Mouse (Mus musculus) heart, postnatal 4 days (tissue): Measurements from ENCODE around the gene Zfp27. TPM values are rescaled to one million over a fixed set of nuclear protein-coding genes. Genes with fewer than 3 reads are reported as not detected.
"Not testable (repeated sequence)": the region's sequence is repeated elsewhere in the genome, so short reads cannot be mapped to it uniquely, and the experiment has no call there.

Experiments used
- DNase-seq: peaks from one replicate; pipeline ENCODE4 v3.0.0; 2021
- microRNA-seq, 2 experiments: library from miRNA; unstranded; fragments of <30 nt; microRNA quantifications; one replicate each; pipeline ENCODE4 v1.2.0; 2021 to 2022
- total RNA-seq, 2 experiments: library from RNA; stranded (reverse); gene quantifications; 2 replicates each; pipeline ENCODE4 v1.2.3; 2021

Gene Zfp27
- total RNA-seq, 2 experiments from 2014 or later, result 11.9 to 13.2 TPM

GRCm38 (mm10) chr7:29880916-29881315 lies 25.5 kb downstream of the Zfp27 start:
- DNase-seq, result no peak

DNA sequence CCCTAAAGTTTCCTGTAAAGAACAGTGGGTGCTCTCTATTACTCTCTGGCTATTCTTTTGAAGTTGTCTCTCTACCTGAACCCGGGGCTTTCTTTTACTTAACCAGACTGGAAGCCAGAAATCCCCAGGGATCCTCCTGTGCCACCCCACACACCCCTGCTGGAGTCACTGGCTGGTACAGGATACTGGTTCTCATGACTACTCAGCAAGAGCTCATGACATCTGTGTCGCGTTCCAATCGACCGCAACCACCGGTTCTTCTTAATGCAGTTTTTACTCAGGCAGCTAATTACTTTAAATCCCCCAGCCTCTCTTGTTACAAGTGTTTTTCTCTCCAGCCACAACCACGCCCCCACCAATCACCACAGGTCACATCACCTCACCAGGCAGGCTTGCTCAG lies 26.3 kb downstream of the Zfp27 start:
- no peak for DNase-seq

GRCm38 (mm10) chr7:29877561-29877960 lies 28.8 kb downstream of the Zfp27 start:
- not testable (repeated sequence) for DNase-seq

DNA sequence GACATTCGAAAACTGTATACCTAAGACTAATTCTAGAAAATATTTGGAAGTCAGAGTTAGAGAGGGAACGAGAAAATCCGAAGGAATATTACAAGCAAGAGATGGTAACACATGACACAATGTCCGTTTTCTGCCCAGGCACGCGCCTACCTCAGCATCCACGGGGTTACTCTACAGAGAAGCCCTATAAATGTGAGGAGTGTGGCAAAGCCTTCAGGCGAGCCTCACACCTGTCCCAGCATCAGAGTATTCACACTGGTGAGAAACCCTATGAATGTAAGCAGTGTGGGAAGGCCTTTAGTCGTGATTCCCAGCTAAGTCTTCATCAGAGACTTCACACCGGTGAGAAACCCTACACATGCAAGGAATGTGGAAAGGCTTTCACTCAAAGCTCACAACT lies 32.1 kb downstream of the Zfp27 start:
- DNase-seq, result no peak

DNA sequence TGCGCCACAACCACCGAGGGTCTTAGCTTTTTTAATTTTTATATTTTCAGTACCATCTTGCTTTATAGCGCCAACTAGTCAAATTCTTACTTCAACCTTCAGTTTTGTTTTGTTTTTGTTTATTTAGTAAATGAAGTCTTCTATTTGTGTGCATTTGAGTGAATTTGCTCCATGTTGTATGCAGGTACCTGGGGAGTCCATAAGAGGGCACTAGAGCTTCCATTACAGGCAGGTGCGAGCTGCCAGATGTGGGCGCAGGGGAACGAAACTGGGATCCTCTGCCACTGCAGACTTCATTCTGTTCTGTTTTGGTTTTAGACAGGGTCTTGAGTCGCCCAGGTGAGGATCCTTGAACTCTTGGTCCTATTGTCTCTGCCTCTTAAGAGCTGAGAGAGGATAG lies 44.7 kb downstream of the Zfp27 start:
- no peak for DNase-seq

- DNase-seq, result peak; percentile 88
Measured at GRCm38 (mm10) chr7:29859532-29860517, 46.5 kb downstream of the Zfp27 start, which contains the start of gene Zfp420. Zfp420 (plus strand) TSS chr7:29859979.

DNA sequence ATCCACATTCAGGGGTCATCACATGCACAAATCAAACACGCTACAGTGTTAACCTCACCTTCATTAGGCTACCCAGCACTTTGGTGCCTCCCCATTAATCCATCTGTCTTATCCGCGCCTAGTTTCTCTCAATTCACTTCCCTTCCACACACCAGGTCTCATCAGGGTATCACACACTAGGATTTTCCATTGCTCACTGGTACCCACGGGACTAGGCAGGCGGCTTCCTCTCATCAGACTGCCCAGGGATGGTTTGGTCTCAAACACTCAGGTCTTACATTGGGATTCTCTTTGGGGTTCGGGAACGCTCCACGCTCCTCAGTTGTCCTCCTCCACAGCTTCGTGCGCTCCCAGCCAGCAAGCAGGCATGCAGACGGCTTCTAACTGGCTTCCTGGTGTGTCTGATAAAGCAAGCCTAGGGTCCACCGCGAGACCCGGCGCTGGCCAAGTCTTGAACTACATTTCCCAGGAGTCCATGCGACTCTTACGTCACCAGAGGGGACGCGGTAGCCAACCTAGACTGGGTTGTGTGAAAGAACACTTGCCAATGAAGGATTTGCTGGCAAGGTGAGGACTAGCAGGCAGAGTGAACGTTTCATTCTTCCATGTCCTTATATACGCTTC lies 53.0 kb downstream of the Zfp27 start, which contains the start of gene Zfp940:
TSS of gene Zfp940 (minus strand) at position 451 of the 624 bp plus-strand sequence.
- DNase-seq, result peak; percentile 82

DNA sequence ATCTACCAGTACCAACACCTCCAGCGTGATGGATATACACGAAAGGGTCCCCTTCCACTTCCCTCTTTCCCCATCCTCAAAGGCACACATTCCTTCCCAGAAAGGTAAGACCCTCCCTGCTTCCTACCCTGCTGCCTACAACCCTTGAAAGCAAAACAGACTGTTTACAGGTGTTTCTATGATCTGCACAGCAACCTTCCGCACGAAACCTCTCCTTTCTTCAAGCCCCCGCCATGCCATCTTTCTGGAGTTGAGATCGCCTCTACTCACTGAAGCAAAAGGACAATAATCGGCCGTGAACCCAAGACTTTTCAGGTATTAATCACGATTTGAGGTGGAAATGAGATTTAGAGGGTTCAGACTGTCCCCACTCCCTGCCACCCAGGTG lies 53.5 kb downstream of the Zfp27 start:
- DNase-seq, result no peak

- DNase-seq, result no peak
Measured at GRCm38 (mm10) chr7:29844616-29845015, 61.8 kb downstream of the Zfp27 start.

Small RNAs within 50 kb of the gene (microRNA-seq; reads per million reads assigned to microRNA genes)
- gene Mir7668, result 0.82 to 1.4 reads per million in 2 experiments

Other genes with a start within 250 kb of the Zfp27 start
- gene Catsperg2, start 179.5 kb downstream of the Zfp27 start, total RNA-seq, result not detected
- gene Zfp84, start 138.0 kb downstream of the Zfp27 start, total RNA-seq, result 10 to 100 TPM in 1 of 2 experiments, 1 to 10 TPM in 1; 10.0 to 11.9 TPM
- 1 to 10 TPM; 5.3 to 6.7 TPM for gene Zfp30, start 122.6 kb downstream of the Zfp27 start, total RNA-seq
- 10 to 100 TPM; 13.3 to 14.3 TPM for gene Zfp790, start 90.5 kb downstream of the Zfp27 start, total RNA-seq
- gene Zfp940, start 52.9 kb downstream of the Zfp27 start, total RNA-seq, result under 1 TPM; 0.33 to 0.34 TPM
- 1 to 10 TPM; 2.6 to 3.3 TPM for gene Zfp420, start 46.6 kb downstream of the Zfp27 start, total RNA-seq
- 1 to 10 TPM; 8.5 to 9.4 TPM for gene Zfp383, start 1.7 kb upstream of the Zfp27 start, total RNA-seq
- 1 to 10 TPM; 6.5 to 7.1 TPM for gene Zfp74, start 47.5 kb upstream of the Zfp27 start, total RNA-seq
- 10 to 100 TPM; 83.8 to 87.0 TPM for gene Zfp568, start 77.4 kb upstream of the Zfp27 start, total RNA-seq
- gene Zfp14, start 144.8 kb upstream of the Zfp27 start, total RNA-seq, result 1 to 10 TPM; 1.8 to 2.1 TPM
- 1 to 10 TPM in 1 of 2 experiments, under 1 TPM in 1; 0.23 to 1.0 TPM for gene Zfp82, start 166.3 kb upstream of the Zfp27 start, total RNA-seq
- under 1 TPM in 1 of 2 experiments, not detected in 1; 0.74 TPM for gene Gm26920, start 183.8 kb upstream of the Zfp27 start, total RNA-seq
- 1 to 10 TPM; 2.8 to 3.5 TPM for gene Zfp566, start 184.0 kb upstream of the Zfp27 start, total RNA-seq
- 10 to 100 TPM; 44.2 to 46.1 TPM for gene Zfp260, start 188.2 kb upstream of the Zfp27 start, total RNA-seq
- gene Zfp382, start 215.4 kb upstream of the Zfp27 start, total RNA-seq, result 10 to 100 TPM; 10.5 to 11.0 TPM